Mouse (Mus musculus) right cerebral cortex, postnatal 36 days (tissue): ENCODE results near the gene Tbcc.

ENCODE experiments used
- DNase-seq, 2 experiments: peaks; one replicate each; pipeline ENCODE4 v3.0.0; 2022; ENCODE audit warnings: low spot score in 2 of 2, mixed read lengths in 1 of 2

Gene Tbcc

GRCm38 (mm10) chr17:46903876-46904490 lies 13.5 kb downstream of the Tbcc start:
- peak in 1 of 2 experiments; percentile 48 for DNase-seq

- no peak for DNase-seq
Measured at GRCm38 (mm10) chr17:46910186-46910585, 19.7 kb downstream of the Tbcc start, which contains the start of gene Prph2. Gene Prph2, plus strand, starts transcription at chr17:46910459.

- no peak for DNase-seq
Measured at GRCm38 (mm10) chr17:46912331-46912730, 21.8 kb downstream of the Tbcc start.

- DNase-seq, result no peak
Measured at GRCm38 (mm10) chr17:46915129-46915528, 24.6 kb downstream of the Tbcc start.

- DNase-seq, result no peak
Measured at GRCm38 (mm10) chr17:46918951-46919350, 28.5 kb downstream of the Tbcc start.

- no peak for DNase-seq
Measured at GRCm38 (mm10) chr17:46920855-46921254, 30.4 kb downstream of the Tbcc start.

GRCm38 (mm10) chr17:46926192-46926591 lies 35.7 kb downstream of the Tbcc start:
- no peak for DNase-seq

GRCm38 (mm10) chr17:46926941-46927340 lies 36.5 kb downstream of the Tbcc start:
- DNase-seq, result no peak

- DNase-seq, result peak; percentile 38 to 62
Measured at GRCm38 (mm10) chr17:46927781-46928180, 37.3 kb downstream of the Tbcc start.

- DNase-seq, result no peak
Measured at GRCm38 (mm10) chr17:46929277-46929676, 38.8 kb downstream of the Tbcc start.

GRCm38 (mm10) chr17:46929897-46930296 lies 39.4 kb downstream of the Tbcc start:
- no peak for DNase-seq

- DNase-seq, result peak in 1 of 2 experiments; percentile 31
Measured at GRCm38 (mm10) chr17:46932961-46933360, 42.5 kb downstream of the Tbcc start.

GRCm38 (mm10) chr17:46933557-46934348 lies 43.3 kb downstream of the Tbcc start:
- DNase-seq, result peak; percentile 33 to 51

GRCm38 (mm10) chr17:46940461-46940860 lies 50.0 kb downstream of the Tbcc start:
- DNase-seq, result no peak
